In the genomic region with DNA sequence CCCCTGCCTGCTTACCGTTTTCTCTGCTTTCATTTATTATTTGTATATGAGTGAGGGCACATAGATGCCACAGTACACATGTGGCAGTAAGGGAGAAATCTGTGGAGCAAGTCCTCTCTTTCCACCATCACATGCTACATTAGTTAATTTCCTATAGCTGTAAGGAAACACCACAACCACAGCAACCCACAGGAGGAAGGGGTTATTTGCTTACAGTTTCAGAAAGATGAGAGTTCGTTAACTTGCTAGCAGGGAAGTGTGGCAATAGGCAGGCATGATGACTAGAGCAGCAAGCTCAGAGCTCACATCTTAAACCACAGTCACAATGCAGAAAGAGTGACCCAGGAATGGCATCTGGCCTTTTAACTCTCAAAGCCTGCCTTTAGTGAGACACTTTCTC, we compare ENCODE assay signal across 18 mouse cellular contexts. TPM values are rescaled to one million over a fixed set of nuclear protein-coding genes. Genes with fewer than 3 reads are reported as not detected.
DNase-seq lines count a peak whose midpoint lies in the region; ATAC-seq and TF ChIP-seq lines count a peak whose summit lies in the region.
"Had no signal": no experiment of that assay in that cellular context is flagged by ENCODE, and none has a peak within 500 bp of the region (broad histone marks: within the 10 kb centered on the region; RNA-seq: fewer than 3 reads in every experiment).

No protein-coding gene starts in this region.

- ATAC-seq in CD4-positive, CD25-positive, alpha-beta regulatory T cell, adult 4 months = peak; percentile 75

- TF ChIP-seq POLR2A in lung, adult 2 months (IDR thresholded peaks at IDR 0.05; ENCODE audit: borderline replicate concordance, extremely low read depth, low read depth, low read length) = no peak

- peaks cover 3% of the 10 kb centered on the region; the same call in 1 of the 2 replicates for H3K4me1 ChIP-seq in lung, adult 2 months (ENCODE audit: control insufficient read depth, insufficient read depth, low read length)
- H3K4me1 ChIP-seq: limb, embryonic 12.5 days had no signal

- no peak for TF ChIP-seq CTCF in lung, adult 2 months (IDR thresholded peaks at IDR 0.05; ENCODE audit: insufficient read depth, low read length)

- 54% methylated on average over 2 of the region's 2 CpGs for WGBS in lung, adult 2 months

- peak; percentile 11 for DNase-seq in lung, postnatal 25 days (ENCODE audit: low spot score)
- no peak for DNase-seq in lung, adult 2 months
- DNase-seq in induced T-regulatory cell, adult 2 months (ENCODE audit: low read depth) = peak; percentile 60
- peak; percentile 6 for DNase-seq in skeletal muscle tissue, adult 2 months (ENCODE audit: low read depth, low spot score)
- no peak for DNase-seq in spleen, adult 18-20 months
- DNase-seq in kidney, postnatal 36 days = no peak
- DNase-seq: cerebellum, postnatal 14 days; gastrocnemius, postnatal 14 days; thymus, postnatal 36 days had no signal

- H3K4me3 ChIP-seq in lung, adult 2 months (replicated peaks; ENCODE audit: extremely low read depth, low read depth, low read length) = no peak overlapping the region
- H3K4me3 ChIP-seq: embryonic facial prominence, embryonic 10.5 days; erythroblast, embryonic 14.5 days; heart, embryonic 13.5 days; hindbrain, embryonic 10.5 days; left cerebral cortex, adult 2 months; limb, embryonic 12.5 days; liver, embryonic 15.5 days; midbrain, embryonic 10.5 days had no signal

RNA-seq across cellular contexts. Expression of gene Ola1, which starts 58.0 kb away (rescaled TPM):
- polyA plus RNA-seq in lung, adult 2 months (2012; rRNA removed) = 2.4 and 5.3 TPM in 2 replicates
- polyA plus RNA-seq in CD4-positive, CD25-positive, alpha-beta regulatory T cell, adult 4 months (2017; shearing (Covaris generic)) = 10 to 100 TPM; 77.4 to 77.6 TPM

Comparison
In these comparisons a context has a peak if more than half of its experiments do, and no peak if none do; other contexts are left out.
1. DNase-seq: peak in lung, postnatal 25 days (single experiment), induced T-regulatory cell, adult 2 months (single experiment) and skeletal muscle tissue, adult 2 months (single experiment); none in lung, adult 2 months (single experiment), spleen, adult 18-20 months (0 of 2) and kidney, postnatal 36 days (0 of 2).
2. RNA of gene Ola1, which starts 58.0 kb away (polyA plus RNA-seq): 77.4 to 77.6 TPM in CD4-positive, CD25-positive, alpha-beta regulatory T cell, adult 4 months; 2.4 to 5.3 TPM in lung, adult 2 months; every median in the first group is over 10 times any median in the second.